Mouse (Mus musculus): ENCODE measurements at regions not wholly inside any gene's neighbourhood (a gene's known extent, or its start where the extent isn't known, plus 50 kb on each side); places are given as distances from the start of the nearest gene placed in this dataset.

- in situ Hi-C loops (cut with MboI; ENCODE audit: low sequenced_read_pairs in 2 of 2, unreplicated experiment in 2 of 2): no loop called here
- Histone ChIP-seq H3K9ac (ENCODE audit: insufficient read depth, low read depth, low read length, poor library complexity, severe bottlenecking) (no peak overlapping the region), H3K27ac (ENCODE audit: insufficient read depth, low read depth, low read length, poor library complexity, severe bottlenecking) (no peak overlapping the region), H3K36me3 (ENCODE audit: control insufficient read depth, insufficient read depth, low read length, poor library complexity, severe bottlenecking) (no peaks in the 10 kb centered on the region), H3K4me1 (ENCODE audit: control insufficient read depth in 2 of 2, insufficient read depth in 2 of 2, low read length in 2 of 2, poor library complexity in 1 of 2) (no peaks in the 10 kb centered on the region), H3K4me3 (ENCODE audit: insufficient read depth in 1 of 2, low read depth in 1 of 2, low read length in 2 of 2, poor library complexity in 1 of 2, severe bottlenecking in 1 of 2) (no peak overlapping the region), H3K9me3 (ENCODE audit: control insufficient read depth, insufficient read depth, low read depth, low read length) (no peaks in the 10 kb centered on the region)
- DNase-seq (ENCODE audit: low read depth, low spot score): no peak
- TF ChIP-seq HCFC1 (IDR thresholded peaks at IDR 0.05; ENCODE audit: borderline replicate concordance, insufficient read depth, low read length): no peak
- no peak for TF ChIP-seq ZNF384 (IDR thresholded peaks at IDR 0.05; ENCODE audit: low read depth, low read length)
- TF ChIP-seq MAFK (IDR thresholded peaks at IDR 0.05; ENCODE audit: insufficient read depth, low read depth, low read length): no peak
- no peak for TF ChIP-seq ZC3H11A (IDR thresholded peaks at IDR 0.05; ENCODE audit: borderline replicate concordance, low read depth, low read length)
- TF ChIP-seq CHD2 (IDR thresholded peaks at IDR 0.05; ENCODE audit: low read depth, low read length): no peak
Measured at GRCm38 (mm10) chr4:56262589-56262988, 477.3 kb upstream of the Gm26657 start.

GRCm38 (mm10) chr4:56261992-56262391, 477.9 kb upstream of the Gm26657 start:
- no peak for DNase-seq (ENCODE audit: low read depth, low spot score)
- Histone ChIP-seq H3K9ac (ENCODE audit: insufficient read depth, low read depth, low read length, poor library complexity, severe bottlenecking) (no peak overlapping the region), H3K27ac (ENCODE audit: insufficient read depth, low read depth, low read length, poor library complexity, severe bottlenecking) (no peak overlapping the region), H3K9me3 (ENCODE audit: control insufficient read depth, insufficient read depth, low read depth, low read length) (no peaks in the 10 kb centered on the region), H3K4me3 (ENCODE audit: insufficient read depth in 1 of 2, low read depth in 1 of 2, low read length in 2 of 2, poor library complexity in 1 of 2, severe bottlenecking in 1 of 2) (no peak overlapping the region), H3K4me1 (ENCODE audit: control insufficient read depth in 2 of 2, insufficient read depth in 2 of 2, low read length in 2 of 2, poor library complexity in 1 of 2) (no peaks in the 10 kb centered on the region), H3K36me3 (ENCODE audit: control insufficient read depth, insufficient read depth, low read length, poor library complexity, severe bottlenecking) (no peaks in the 10 kb centered on the region)
- in situ Hi-C loops (cut with MboI; ENCODE audit: low sequenced_read_pairs in 2 of 2, unreplicated experiment in 2 of 2): no loop called here
- TF ChIP-seq ZNF384 (IDR thresholded peaks at IDR 0.05; ENCODE audit: low read depth, low read length): no peak
- TF ChIP-seq ZC3H11A (IDR thresholded peaks at IDR 0.05; ENCODE audit: borderline replicate concordance, low read depth, low read length): no peak
- TF ChIP-seq CHD2 (IDR thresholded peaks at IDR 0.05; ENCODE audit: low read depth, low read length): no peak
- TF ChIP-seq HCFC1 (IDR thresholded peaks at IDR 0.05; ENCODE audit: borderline replicate concordance, insufficient read depth, low read length): no peak
- no peak for TF ChIP-seq MAFK (IDR thresholded peaks at IDR 0.05; ENCODE audit: insufficient read depth, low read depth, low read length)

- H3K4me3 ChIP-seq (ENCODE audit: insufficient read depth in 1 of 2, low read depth in 1 of 2, low read length in 2 of 2, poor library complexity in 1 of 2, severe bottlenecking in 1 of 2): no peak overlapping the region
- H3K27ac ChIP-seq (ENCODE audit: insufficient read depth, low read depth, low read length, poor library complexity, severe bottlenecking): no peak overlapping the region
- TF ChIP-seq CHD2 (IDR thresholded peaks at IDR 0.05; ENCODE audit: low read depth, low read length) (no peak), ZC3H11A (IDR thresholded peaks at IDR 0.05; ENCODE audit: borderline replicate concordance, low read depth, low read length) (no peak), ZNF384 (IDR thresholded peaks at IDR 0.05; ENCODE audit: low read depth, low read length) (no peak), MAFK (IDR thresholded peaks at IDR 0.05; ENCODE audit: insufficient read depth, low read depth, low read length) (no peak), HCFC1 (IDR thresholded peaks at IDR 0.05; ENCODE audit: borderline replicate concordance, insufficient read depth, low read length) (no peak)
- no peaks in the 10 kb centered on the region for H3K4me1 ChIP-seq (ENCODE audit: control insufficient read depth in 2 of 2, insufficient read depth in 2 of 2, low read length in 2 of 2, poor library complexity in 1 of 2)
- H3K36me3 ChIP-seq (ENCODE audit: control insufficient read depth, insufficient read depth, low read length, poor library complexity, severe bottlenecking): no peaks in the 10 kb centered on the region
- in situ Hi-C loops (cut with MboI; ENCODE audit: low sequenced_read_pairs in 2 of 2, unreplicated experiment in 2 of 2): no loop called here
- no peak overlapping the region for H3K9ac ChIP-seq (ENCODE audit: insufficient read depth, low read depth, low read length, poor library complexity, severe bottlenecking)
- DNase-seq (ENCODE audit: low read depth, low spot score): no peak
- no peaks in the 10 kb centered on the region for H3K9me3 ChIP-seq (ENCODE audit: control insufficient read depth, insufficient read depth, low read depth, low read length)
Measured at GRCm38 (mm10) chr4:56252375-56252774, 487.5 kb upstream of the Gm26657 start.

GRCm38 (mm10) chr4:56251766-56252165, 488.1 kb upstream of the Gm26657 start:
- in situ Hi-C loops (cut with MboI; ENCODE audit: low sequenced_read_pairs in 2 of 2, unreplicated experiment in 2 of 2): no loop called here
- TF ChIP-seq ZC3H11A (IDR thresholded peaks at IDR 0.05; ENCODE audit: borderline replicate concordance, low read depth, low read length) (no peak), MAFK (IDR thresholded peaks at IDR 0.05; ENCODE audit: insufficient read depth, low read depth, low read length) (no peak), ZNF384 (IDR thresholded peaks at IDR 0.05; ENCODE audit: low read depth, low read length) (no peak), CHD2 (IDR thresholded peaks at IDR 0.05; ENCODE audit: low read depth, low read length) (no peak), HCFC1 (IDR thresholded peaks at IDR 0.05; ENCODE audit: borderline replicate concordance, insufficient read depth, low read length) (no peak)

GRCm38 (mm10) chr4:56250611-56251010, 489.3 kb upstream of the Gm26657 start:
- DNase-seq (ENCODE audit: low read depth, low spot score): no peak
- H3K9me3 ChIP-seq (ENCODE audit: control insufficient read depth, insufficient read depth, low read depth, low read length): no peaks in the 10 kb centered on the region
- H3K9ac ChIP-seq (ENCODE audit: insufficient read depth, low read depth, low read length, poor library complexity, severe bottlenecking): no peak overlapping the region
- H3K36me3 ChIP-seq (ENCODE audit: control insufficient read depth, insufficient read depth, low read length, poor library complexity, severe bottlenecking): no peaks in the 10 kb centered on the region
- in situ Hi-C loops (cut with MboI; ENCODE audit: low sequenced_read_pairs in 2 of 2, unreplicated experiment in 2 of 2): no loop called here
- H3K4me3 ChIP-seq (ENCODE audit: insufficient read depth in 1 of 2, low read depth in 1 of 2, low read length in 2 of 2, poor library complexity in 1 of 2, severe bottlenecking in 1 of 2): no peak overlapping the region
- no peak for TF ChIP-seq MAFK (IDR thresholded peaks at IDR 0.05; ENCODE audit: insufficient read depth, low read depth, low read length)
- TF ChIP-seq CHD2 (IDR thresholded peaks at IDR 0.05; ENCODE audit: low read depth, low read length): no peak
- TF ChIP-seq HCFC1 (IDR thresholded peaks at IDR 0.05; ENCODE audit: borderline replicate concordance, insufficient read depth, low read length): no peak
- no peak for TF ChIP-seq ZNF384 (IDR thresholded peaks at IDR 0.05; ENCODE audit: low read depth, low read length)
- no peak for TF ChIP-seq ZC3H11A (IDR thresholded peaks at IDR 0.05; ENCODE audit: borderline replicate concordance, low read depth, low read length)
- H3K27ac ChIP-seq (ENCODE audit: insufficient read depth, low read depth, low read length, poor library complexity, severe bottlenecking): no peak overlapping the region
- H3K4me1 ChIP-seq (ENCODE audit: control insufficient read depth in 2 of 2, insufficient read depth in 2 of 2, low read length in 2 of 2, poor library complexity in 1 of 2): no peaks in the 10 kb centered on the region

More at GRCm38 (mm10) chr4:56251766-56252165, 488.1 kb upstream of the Gm26657 start:
- DNase-seq (ENCODE audit: low read depth, low spot score): no peak
- Histone ChIP-seq H3K9ac (ENCODE audit: insufficient read depth, low read depth, low read length, poor library complexity, severe bottlenecking) (no peak overlapping the region), H3K4me1 (ENCODE audit: control insufficient read depth in 2 of 2, insufficient read depth in 2 of 2, low read length in 2 of 2, poor library complexity in 1 of 2) (no peaks in the 10 kb centered on the region), H3K4me3 (ENCODE audit: insufficient read depth in 1 of 2, low read depth in 1 of 2, low read length in 2 of 2, poor library complexity in 1 of 2, severe bottlenecking in 1 of 2) (no peak overlapping the region), H3K27ac (ENCODE audit: insufficient read depth, low read depth, low read length, poor library complexity, severe bottlenecking) (no peak overlapping the region), H3K36me3 (ENCODE audit: control insufficient read depth, insufficient read depth, low read length, poor library complexity, severe bottlenecking) (no peaks in the 10 kb centered on the region), H3K9me3 (ENCODE audit: control insufficient read depth, insufficient read depth, low read depth, low read length) (no peaks in the 10 kb centered on the region)
